Mouse (Mus musculus): ENCODE results near the gene Mrvi1.

The Mrvi1 gene

DNA sequence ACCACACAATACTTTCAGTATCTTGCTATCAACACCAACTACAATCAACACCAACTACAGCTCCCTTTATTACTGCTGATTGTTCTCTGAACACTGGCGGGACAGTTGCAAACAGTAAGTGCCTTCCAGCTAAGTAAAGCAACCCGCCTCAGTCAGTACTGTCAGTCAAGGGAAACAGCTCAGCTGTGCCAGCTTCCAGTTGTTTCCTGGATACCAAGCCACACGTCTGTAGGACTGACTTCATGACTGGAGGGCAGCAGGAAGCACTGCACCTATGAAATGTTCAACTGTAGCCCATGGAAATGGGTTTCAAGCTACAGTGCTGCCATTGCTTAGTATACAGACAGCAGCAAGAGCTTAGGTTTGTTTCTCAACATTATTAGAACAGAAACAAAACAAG, 147.7 kb downstream of the Mrvi1 start:
- no peak for DNase-seq (ENCODE audit: low spot score in 2 of 2)

DNA sequence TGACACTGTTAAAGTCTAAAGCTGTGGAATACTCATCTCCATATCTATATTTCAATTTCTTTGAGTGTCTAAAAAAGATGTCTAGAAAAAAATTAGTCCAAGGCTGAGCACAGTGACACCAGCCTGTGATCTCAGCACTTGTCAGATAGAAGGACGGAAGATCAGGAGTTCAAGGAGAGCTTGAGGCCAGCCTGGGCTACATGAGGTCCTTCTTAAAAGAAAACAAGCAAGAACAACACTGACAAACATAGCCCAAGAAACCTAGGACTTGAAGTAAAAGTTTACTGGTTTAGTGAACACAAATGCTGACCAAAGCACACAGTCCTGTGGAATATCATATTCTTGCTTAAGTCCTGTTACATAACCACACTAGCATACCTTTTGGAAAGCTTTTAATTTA, 148.2 kb downstream of the Mrvi1 start:
- DNase-seq (ENCODE audit: low spot score in 2 of 2) = no peak

DNA sequence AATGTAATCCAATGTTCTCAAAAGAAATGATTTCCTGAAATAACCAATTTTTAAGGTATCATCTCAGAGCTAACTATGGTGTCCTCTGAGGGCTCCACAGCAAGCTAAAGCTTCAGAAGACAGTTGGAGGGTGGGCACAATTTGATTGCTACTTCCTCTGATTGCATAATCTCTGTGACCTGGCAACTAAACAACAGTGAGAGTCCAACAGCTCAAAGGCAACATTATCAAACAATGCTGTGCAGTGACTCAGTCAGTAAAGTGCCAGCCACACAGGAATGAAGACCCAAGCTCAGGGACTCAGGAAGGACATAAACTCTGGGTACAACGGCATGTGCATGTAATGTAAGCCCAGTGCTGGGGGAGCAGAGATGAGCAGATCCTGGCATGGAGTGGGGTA, 149.2 kb downstream of the Mrvi1 start:
- DNase-seq (ENCODE audit: low spot score in 2 of 2) = no peak

DNA sequence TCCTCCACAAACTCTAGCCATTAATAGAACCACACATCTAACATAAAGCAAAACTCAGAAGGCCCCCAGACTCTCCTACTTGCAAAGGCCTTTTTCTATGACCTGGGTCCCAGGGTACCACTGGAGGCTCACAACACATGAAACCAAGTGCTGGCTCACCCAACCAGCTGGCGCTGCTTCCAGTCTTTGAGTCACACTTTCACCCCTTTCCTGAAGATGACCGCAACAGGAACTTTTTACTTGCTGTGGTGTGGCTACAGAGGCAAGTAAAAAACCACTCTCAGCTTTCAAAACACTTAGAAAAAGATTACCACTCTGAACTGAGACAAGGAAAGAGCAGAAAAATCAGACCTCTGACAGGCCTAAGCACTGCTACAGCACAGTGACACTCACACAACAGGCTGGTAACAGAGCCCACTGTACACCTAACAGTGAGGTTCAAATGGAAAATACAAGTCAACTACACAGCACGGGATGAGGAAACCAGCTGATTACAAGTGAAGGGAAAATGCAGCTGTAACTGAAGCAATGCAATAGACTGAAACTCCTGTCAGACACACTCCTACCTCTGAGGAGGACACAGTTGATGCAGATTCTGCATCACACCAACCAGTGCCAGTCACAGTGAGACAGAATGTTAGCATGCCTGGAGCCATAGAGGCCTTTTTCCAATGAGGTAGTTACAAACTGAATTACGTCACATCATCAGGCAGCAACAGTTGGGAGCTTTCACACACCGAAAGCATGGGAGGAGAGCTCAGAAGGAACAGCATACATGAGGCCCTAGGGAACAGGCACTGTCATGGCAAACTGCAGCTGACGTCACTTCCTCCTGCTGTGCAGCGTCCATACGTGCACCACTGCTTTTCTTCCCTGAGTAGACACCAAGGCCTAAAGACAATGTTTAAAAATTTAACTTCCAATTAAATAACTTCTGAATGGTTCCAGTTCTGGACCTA, 158.0 kb downstream of the Mrvi1 start:
- DNase-seq (ENCODE audit: low spot score in 2 of 2) = no peak

DNA sequence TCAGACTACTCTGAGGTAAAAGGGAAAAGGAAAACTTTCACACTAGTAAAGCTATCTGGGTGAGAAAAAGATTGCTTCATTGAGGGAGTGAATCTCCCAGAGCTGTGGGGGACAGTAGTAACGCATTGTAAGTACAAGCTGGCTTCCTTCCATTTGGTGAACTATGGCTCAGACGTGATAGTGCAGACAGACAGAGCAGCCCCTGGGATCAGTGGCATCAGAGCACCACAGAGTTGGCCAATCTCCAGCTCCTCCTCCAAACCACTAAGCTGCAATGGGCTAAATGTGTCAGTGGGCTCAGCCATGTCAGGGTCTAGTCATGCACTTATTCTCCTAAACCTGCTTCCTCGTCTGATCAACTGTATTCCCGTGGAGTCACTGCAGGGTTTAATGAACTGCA, 158.7 kb downstream of the Mrvi1 start:
- no peak for DNase-seq (ENCODE audit: low spot score in 2 of 2)

DNA sequence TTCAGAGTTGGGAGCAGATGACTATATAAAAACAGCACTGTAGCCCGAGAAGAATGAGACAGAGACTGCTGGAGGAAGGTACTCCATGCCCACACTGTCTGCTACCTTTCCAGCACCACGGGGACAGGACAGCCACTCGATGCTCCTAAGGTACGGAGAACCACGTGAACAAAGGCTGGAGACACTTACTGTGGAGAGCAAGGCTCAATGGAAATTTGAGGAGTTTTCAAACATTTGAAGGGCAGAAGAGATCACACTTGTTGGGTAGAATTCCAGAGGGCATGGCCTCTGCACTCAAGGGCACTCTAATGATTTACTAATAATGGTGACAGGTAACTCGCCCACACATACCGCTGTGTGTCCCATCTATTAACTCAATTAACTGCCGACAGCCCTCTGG, 159.2 kb downstream of the Mrvi1 start:
- DNase-seq (ENCODE audit: low spot score in 2 of 2) = no peak

DNA sequence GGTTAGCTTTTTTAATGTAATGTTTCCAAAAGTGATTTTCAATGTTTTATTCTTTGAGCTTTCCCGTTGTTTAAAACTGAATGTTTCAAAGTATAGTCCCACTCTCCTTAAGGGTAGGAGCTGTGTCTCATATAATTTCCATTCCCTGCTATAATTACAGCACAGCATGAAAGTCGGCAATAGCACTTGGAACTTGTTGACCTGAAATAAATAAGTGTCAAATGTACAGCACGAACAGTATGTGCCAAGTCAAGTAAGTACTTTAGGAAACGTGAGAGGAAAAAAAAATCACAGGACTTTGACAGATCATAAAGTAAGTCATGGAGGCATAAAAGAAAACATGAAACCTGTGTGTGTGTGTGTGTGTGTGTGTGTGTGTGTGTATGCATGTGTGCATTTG, 160.2 kb downstream of the Mrvi1 start:
- no peak for DNase-seq (ENCODE audit: low spot score in 2 of 2)

DNA sequence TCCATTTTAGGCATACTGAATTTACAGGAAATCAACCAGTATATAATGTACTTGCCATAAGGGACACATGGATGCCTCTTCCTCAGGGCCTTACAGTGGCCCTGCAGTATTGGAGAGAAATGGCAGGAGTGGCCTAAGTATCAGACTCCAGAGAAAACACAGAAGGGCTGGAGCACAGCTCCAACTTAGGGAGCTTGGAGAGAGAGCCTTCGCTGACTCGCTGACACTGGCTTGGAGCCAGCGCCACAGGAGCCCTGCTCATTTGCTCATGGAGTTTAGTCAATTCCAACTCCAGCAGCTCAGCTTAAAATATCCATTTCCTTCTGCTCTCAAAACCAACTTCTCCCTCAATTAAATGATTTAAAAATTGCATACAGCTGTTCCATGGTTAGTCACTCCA, 160.6 kb downstream of the Mrvi1 start:
- no peak for DNase-seq (ENCODE audit: low spot score in 2 of 2)

DNA sequence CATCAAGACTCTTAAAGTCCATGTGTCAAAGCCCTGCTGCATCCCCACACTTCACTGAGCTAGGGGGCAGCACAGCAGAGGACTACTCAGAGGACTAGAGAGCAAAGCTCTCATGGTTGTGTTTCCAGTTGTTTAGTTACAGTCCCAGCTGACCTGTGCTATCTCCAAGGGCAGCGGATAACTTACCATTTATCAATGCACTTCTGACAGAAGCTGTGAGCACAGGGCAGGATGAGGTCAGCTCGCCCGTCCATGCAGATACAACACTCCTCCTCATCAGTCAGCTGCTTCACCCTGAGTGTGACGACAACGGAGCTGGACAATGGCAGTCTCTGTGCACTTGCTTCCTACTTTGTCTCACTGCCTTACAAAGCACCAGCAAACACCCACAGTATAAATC, 161.2 kb downstream of the Mrvi1 start:
- no peak for DNase-seq (ENCODE audit: low spot score in 2 of 2)

DNA sequence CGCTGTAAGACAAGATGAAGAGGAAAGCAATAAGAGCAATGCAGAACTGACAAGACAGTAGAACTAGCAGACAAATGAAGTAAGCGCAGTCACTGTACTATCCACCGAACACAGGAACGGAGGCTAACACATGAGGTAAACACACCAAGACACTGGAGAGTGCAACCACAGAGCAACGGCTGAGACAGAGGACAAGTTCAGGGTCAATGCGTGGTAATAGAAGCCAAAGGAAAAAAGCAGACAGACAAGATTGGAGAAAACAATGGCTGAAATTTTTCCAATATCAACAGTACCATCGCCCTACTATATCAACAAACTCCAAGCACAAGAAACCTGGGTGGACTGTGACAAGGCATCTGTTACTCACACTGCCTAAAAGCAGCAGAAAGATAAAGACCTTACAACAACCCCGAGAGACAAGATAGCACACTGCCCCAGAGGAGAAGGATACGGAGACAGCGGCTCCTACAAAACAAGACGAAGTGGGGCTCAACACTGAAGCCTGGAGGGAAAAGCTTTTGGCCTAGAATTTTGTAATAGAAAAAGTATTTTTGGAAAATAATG, 163.4 kb downstream of the Mrvi1 start:
- DNase-seq (ENCODE audit: low spot score in 2 of 2) = no peak
